Mouse (Mus musculus): ENCODE data around the gene Zfand6. TPM values are rescaled to one million over a fixed set of nuclear protein-coding genes. Genes with fewer than 3 reads are reported as not detected.

Zfand6 gene
- polyA plus RNA-seq, 2 experiments: 151 to 159 TPM

DNA sequence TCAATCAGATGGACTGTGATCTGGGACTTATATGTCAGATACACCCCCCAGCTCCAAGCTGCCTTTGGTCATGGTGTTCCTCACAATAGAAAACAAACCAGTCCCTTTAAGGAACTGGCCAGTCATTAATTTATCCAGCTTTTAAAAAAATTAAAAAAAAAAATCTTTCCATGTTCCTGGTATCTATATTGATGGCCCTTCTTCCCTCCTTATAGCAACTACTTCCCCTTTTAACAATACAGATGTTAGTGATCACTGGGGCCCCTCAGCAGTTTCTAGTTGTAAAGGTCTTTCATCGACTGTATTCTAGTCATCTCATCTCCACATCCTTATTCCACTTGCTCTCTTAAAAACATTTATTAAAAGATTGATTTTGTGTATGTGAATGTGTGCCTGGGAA, 78.2 kb downstream of the Zfand6 start:
- 81% methylated on average over 1 of the region's 1 CpGs for WGBS
- no peaks in the 10 kb centered on the region for H3K9me3 ChIP-seq (ENCODE audit: control insufficient read depth, low read length)
- H3K27me3 ChIP-seq (ENCODE audit: control insufficient read depth, insufficient read depth, low read length): no peaks in the 10 kb centered on the region
- peaks cover 7% of the 10 kb centered on the region for H3K36me3 ChIP-seq (ENCODE audit: control insufficient read depth, insufficient read depth, low read length)
- ATAC-seq (ENCODE audit: low FRiP score, low read depth): no peak
- no peak overlapping the region for H3K9ac ChIP-seq (ENCODE audit: low read depth, low read length, severe bottlenecking)
- H3K4me1 ChIP-seq (ENCODE audit: control insufficient read depth, insufficient read depth, low read length): no peaks in the 10 kb centered on the region
- TF ChIP-seq POLR2A (IDR thresholded peaks at IDR 0.05; ENCODE audit: borderline replicate concordance, extremely low read depth, insufficient read depth, insufficient read length): no peak
- H3K4me3 ChIP-seq (replicated peaks; ENCODE audit: low read length): no peak overlapping the region
- no peak overlapping the region for H3K4me2 ChIP-seq (replicated peaks; ENCODE audit: low read depth, low read length, severe bottlenecking)
- H3K27ac ChIP-seq (replicated peaks; ENCODE audit: low read depth, low read length): no peak overlapping the region
- no peak for DNase-seq (ENCODE audit: low spot score)

DNA sequence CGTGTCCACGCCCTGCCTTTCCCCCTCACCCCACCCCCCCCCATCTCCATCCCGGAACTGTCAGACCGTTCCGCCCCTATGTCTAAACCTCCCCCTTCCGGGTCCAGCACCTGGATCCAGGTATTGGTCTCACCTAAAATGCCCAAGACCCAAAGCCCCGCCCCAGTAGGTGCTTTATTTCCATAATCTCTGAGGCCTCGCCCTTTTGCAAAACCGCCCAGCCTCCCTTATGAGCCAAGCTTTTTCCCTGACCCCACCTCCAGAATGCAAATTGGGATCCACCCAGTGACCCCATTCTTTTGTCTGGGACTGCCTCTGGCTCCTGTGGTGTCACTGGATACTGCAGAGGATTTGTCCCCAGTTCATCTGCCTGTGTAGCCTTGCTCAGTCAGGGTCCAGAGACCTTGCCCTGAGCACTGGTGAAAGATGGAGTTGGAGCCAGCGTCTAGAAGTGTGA, 83.4 kb downstream of the Zfand6 start, which contains the start of gene Fah:
Fah (minus strand) TSS at position 430 of the 457 bp plus-strand sequence.
- H3K27me3 ChIP-seq (ENCODE audit: control insufficient read depth, insufficient read depth, low read length): no peaks in the 10 kb centered on the region
- H3K27ac ChIP-seq (replicated peaks; ENCODE audit: low read depth, low read length): no peak within 1 kb of the TSS
- peaks cover 9% of the 10 kb centered on the region; the same call in 1 of the 2 replicates for H3K4me1 ChIP-seq (ENCODE audit: control insufficient read depth, insufficient read depth, low read length)
- ATAC-seq (ENCODE audit: low FRiP score, low read depth) (0 out of 2 replicates have a peak, but pooled peaks have one; percentile 31), DNase-seq (ENCODE audit: low spot score) (no peak)
- H3K9me3 ChIP-seq (ENCODE audit: control insufficient read depth, low read length): no peaks in the 10 kb centered on the region
- peak within 1 kb of the TSS; percentile 54 for H3K4me3 ChIP-seq (replicated peaks; ENCODE audit: low read length)
- 3% methylated on average over 9 of the region's 10 CpGs for WGBS
- H3K4me2 ChIP-seq (replicated peaks; ENCODE audit: low read depth, low read length, severe bottlenecking): peak within 1 kb of the TSS; percentile 95
- no peaks in the 10 kb centered on the region for H3K36me3 ChIP-seq (ENCODE audit: control insufficient read depth, insufficient read depth, low read length)
- TF ChIP-seq POLR2A (IDR thresholded peaks at IDR 0.05; ENCODE audit: borderline replicate concordance, extremely low read depth, insufficient read depth, insufficient read length): no peak
- peak within 1 kb of the TSS; percentile 48 for H3K9ac ChIP-seq (ENCODE audit: low read depth, low read length, severe bottlenecking)

DNA sequence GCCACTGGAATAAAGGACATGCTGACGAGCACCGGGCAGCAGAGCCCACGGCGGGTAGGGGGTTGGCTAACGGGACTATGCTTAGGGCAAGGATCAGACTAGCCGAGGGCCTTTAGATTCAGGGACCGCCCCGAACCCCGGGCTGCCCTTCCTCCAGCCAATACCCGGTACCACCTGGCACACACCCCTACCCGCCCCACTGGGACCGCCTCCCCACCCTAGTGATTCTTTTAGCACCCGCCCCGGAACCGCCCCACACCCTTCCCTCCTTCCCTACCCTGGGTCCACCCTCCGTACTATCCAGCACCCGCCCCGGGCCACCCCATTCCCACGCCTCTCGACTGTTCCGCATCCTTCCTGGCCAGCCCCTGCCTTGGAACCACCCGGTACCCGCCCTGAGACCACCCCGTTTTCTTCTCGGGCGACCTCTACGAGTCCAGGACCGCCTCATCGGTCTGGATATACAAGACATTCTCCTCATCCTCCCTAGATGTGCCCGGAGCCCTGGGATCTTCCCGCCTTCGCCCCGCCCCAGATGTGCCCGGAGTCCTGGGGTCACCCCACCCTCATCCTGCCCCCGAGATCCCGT, 84.0 kb downstream of the Zfand6 start:
- Histone ChIP-seq H3K9me3 (ENCODE audit: control insufficient read depth, low read length) (no peaks in the 10 kb centered on the region), H3K9ac (ENCODE audit: low read depth, low read length, severe bottlenecking) (peak overlapping the region; percentile 48), H3K4me2 (replicated peaks; ENCODE audit: low read depth, low read length, severe bottlenecking) (peak overlapping the region; percentile 95), H3K4me3 (replicated peaks; ENCODE audit: low read length) (peak overlapping the region; percentile 54), H3K36me3 (ENCODE audit: control insufficient read depth, insufficient read depth, low read length) (no peaks in the 10 kb centered on the region), H3K4me1 (ENCODE audit: control insufficient read depth, insufficient read depth, low read length) (peaks cover 9% of the 10 kb centered on the region; the same call in 1 of the 2 replicates), H3K27ac (replicated peaks; ENCODE audit: low read depth, low read length) (no peak overlapping the region), H3K27me3 (ENCODE audit: control insufficient read depth, insufficient read depth, low read length) (no peaks in the 10 kb centered on the region)
- 1% methylated on average over 31 of the region's 36 CpGs for WGBS
- DNase-seq (ENCODE audit: low spot score) (peak; percentile 14), ATAC-seq (ENCODE audit: low FRiP score, low read depth) (peak; percentile 71)
- no peak for TF ChIP-seq POLR2A (IDR thresholded peaks at IDR 0.05; ENCODE audit: borderline replicate concordance, extremely low read depth, insufficient read depth, insufficient read length)

DNA sequence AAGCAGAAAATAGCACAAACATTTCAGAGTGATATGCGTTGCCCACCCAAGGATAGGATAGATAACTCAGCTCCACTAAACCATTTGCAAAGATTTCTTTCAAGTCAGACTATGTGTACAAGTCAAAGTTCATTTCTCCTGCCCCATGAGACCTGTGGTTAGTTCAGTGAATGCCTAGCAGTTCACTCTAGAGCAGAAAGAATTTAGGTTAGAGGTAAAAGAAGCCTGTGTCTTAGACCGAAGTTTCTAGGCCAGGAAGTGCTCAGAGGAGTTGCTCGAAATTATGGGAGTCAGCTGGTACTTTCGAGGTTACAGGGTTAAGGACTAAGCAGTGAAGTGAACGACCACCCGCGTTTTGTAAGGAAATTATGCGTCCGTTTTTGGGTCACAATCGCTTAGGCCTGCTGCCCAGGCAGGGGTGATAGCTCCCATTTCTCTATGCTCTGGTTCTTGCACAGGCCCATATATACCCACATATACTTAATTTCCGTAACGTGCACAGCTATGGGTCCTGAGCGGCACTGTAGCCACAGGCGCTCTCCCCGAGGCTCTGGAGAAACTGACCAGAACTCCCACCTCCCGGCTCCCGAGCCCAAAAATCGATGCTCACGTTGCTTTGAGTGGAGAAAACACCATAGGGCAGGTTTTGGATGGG, 84.6 kb downstream of the Zfand6 start:
- H3K4me1 ChIP-seq (ENCODE audit: control insufficient read depth, insufficient read depth, low read length): peaks cover 9% of the 10 kb centered on the region; the same call in 1 of the 2 replicates
- 9% methylated on average over 19 of the region's 19 CpGs for WGBS
- peak overlapping the region; percentile 48 for H3K9ac ChIP-seq (ENCODE audit: low read depth, low read length, severe bottlenecking)
- H3K36me3 ChIP-seq (ENCODE audit: control insufficient read depth, insufficient read depth, low read length): no peaks in the 10 kb centered on the region
- no peaks in the 10 kb centered on the region for H3K9me3 ChIP-seq (ENCODE audit: control insufficient read depth, low read length)
- no peak overlapping the region for H3K27ac ChIP-seq (replicated peaks; ENCODE audit: low read depth, low read length)
- H3K27me3 ChIP-seq (ENCODE audit: control insufficient read depth, insufficient read depth, low read length): no peaks in the 10 kb centered on the region
- H3K4me3 ChIP-seq (replicated peaks; ENCODE audit: low read length): peak overlapping the region; percentile 54
- ATAC-seq (ENCODE audit: low FRiP score, low read depth): no peak
- peak overlapping the region; percentile 95 for H3K4me2 ChIP-seq (replicated peaks; ENCODE audit: low read depth, low read length, severe bottlenecking)
- TF ChIP-seq POLR2A (IDR thresholded peaks at IDR 0.05; ENCODE audit: borderline replicate concordance, extremely low read depth, insufficient read depth, insufficient read length): no peak
- peak; percentile 9 for DNase-seq (ENCODE audit: low spot score)

DNA sequence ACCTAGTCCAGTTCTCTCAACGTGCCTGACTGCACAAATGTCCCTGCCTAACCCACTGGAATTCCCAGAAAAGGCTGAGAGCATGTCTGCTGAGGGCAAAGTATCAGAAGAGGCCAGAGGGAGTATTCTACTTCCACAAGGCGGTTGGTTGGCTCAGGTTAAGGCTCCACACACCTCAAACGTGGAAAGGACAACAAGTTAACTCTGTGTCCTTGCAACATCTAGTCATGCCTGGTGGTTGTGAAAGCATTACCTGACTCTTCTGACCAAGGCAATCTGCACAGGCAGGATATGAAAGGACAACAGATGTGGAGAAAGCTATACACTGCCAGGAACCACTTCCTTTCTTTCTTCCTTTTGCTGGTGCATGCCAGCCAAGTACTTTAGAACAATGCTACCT, 85.3 kb downstream of the Zfand6 start:
- H3K9me3 ChIP-seq (ENCODE audit: control insufficient read depth, low read length): no peaks in the 10 kb centered on the region
- H3K36me3 ChIP-seq (ENCODE audit: control insufficient read depth, insufficient read depth, low read length): no peaks in the 10 kb centered on the region
- no peak overlapping the region for H3K9ac ChIP-seq (ENCODE audit: low read depth, low read length, severe bottlenecking)
- DNase-seq (ENCODE audit: low spot score): no peak
- H3K4me2 ChIP-seq (replicated peaks; ENCODE audit: low read depth, low read length, severe bottlenecking): no peak overlapping the region
- TF ChIP-seq POLR2A (IDR thresholded peaks at IDR 0.05; ENCODE audit: borderline replicate concordance, extremely low read depth, insufficient read depth, insufficient read length): no peak
- H3K4me3 ChIP-seq (replicated peaks; ENCODE audit: low read length): no peak overlapping the region
- no peaks in the 10 kb centered on the region for H3K27me3 ChIP-seq (ENCODE audit: control insufficient read depth, insufficient read depth, low read length)
- H3K4me1 ChIP-seq (ENCODE audit: control insufficient read depth, insufficient read depth, low read length): peaks cover 9% of the 10 kb centered on the region; the same call in 1 of the 2 replicates
- WGBS: 56% methylated on average over 3 of the region's 3 CpGs
- no peak overlapping the region for H3K27ac ChIP-seq (replicated peaks; ENCODE audit: low read depth, low read length)
- no peak for ATAC-seq (ENCODE audit: low FRiP score, low read depth)
